Mouse (Mus musculus) thymus, adult 2 months (tissue): ENCODE measurements around the gene Ist1. TPM values are rescaled to one million over a fixed set of nuclear protein-coding genes. Genes with fewer than 3 reads are reported as not detected.

Experiments used
- DNase-seq: peaks from one replicate; pipeline ENCODE4 v3.0.0; 2021
- H3K27ac ChIP-seq: fragments of 200-500 bp; 2 replicates; pipeline ENCODE4 v1.5.1; 2012; ENCODE audit warnings: low read length, control low read depth; ENCODE audit not compliant: control insufficient read depth, insufficient read depth
- H3K27me3 ChIP-seq: fragments of 200-500 bp; 2 replicates; pipeline ENCODE4 v1.6.1; 2012; ENCODE audit warnings: mild to moderate bottlenecking, low read length, moderate library complexity, mixed read lengths; ENCODE audit not compliant: control insufficient read depth, insufficient read depth
- H3K36me3 ChIP-seq: fragments of 200-500 bp; 2 replicates; pipeline ENCODE4 v1.6.1; 2012; ENCODE audit warnings: mild to moderate bottlenecking, low read length, moderate library complexity; ENCODE audit not compliant: control insufficient read depth, insufficient read depth
- H3K4me1 ChIP-seq: fragments of 200-500 bp; replicated peaks from 2 replicates; pipeline ENCODE4 v1.6.1; 2012; ENCODE audit warnings: low read length; ENCODE audit not compliant: control insufficient read depth, insufficient read depth
- H3K4me3 ChIP-seq: fragments of 200-500 bp; 2 replicates; pipeline ENCODE4 v1.5.1; 2012; ENCODE audit warnings: mild to moderate bottlenecking, low read length, control low read depth, moderate library complexity; ENCODE audit not compliant: control insufficient read depth, insufficient read depth
- CTCF ChIP-seq: fragments of 200-500 bp; IDR thresholded peaks from 2 replicates; pipeline ENCODE4 v1.5.1; 2012; ENCODE audit warnings: mild to moderate bottlenecking, control low read depth, low read length, moderate library complexity, borderline replicate concordance; ENCODE audit not compliant: control insufficient read depth, poor library complexity, insufficient read depth; ENCODE audit errors: extremely low read depth
- POLR2A ChIP-seq: fragments of 200-500 bp; IDR thresholded peaks from 2 replicates; pipeline ENCODE4 v1.6.1; 2012; ENCODE audit warnings: mild to moderate bottlenecking, low read length, control low read depth, moderate library complexity; ENCODE audit not compliant: control insufficient read depth, poor library complexity, insufficient read depth; ENCODE audit errors: extremely low read depth
- WGBS: fragments of 180-500 bp; shearing (Covaris S2); methylation state at CpG from one replicate; pipeline ENCODE4 v1.1.7; 2018; 5-methylcytosine and 5-hydroxymethylcytosine counted together
- polyA plus RNA-seq: library from polyadenylated mRNA; depleted of rRNA; stranded (reverse); fragments of >200 nt; gene quantifications from 2 replicates; pipeline ENCODE4 v1.2.3, GENCODE M21; 2012; rRNA removed

The Ist1 gene
- polyA plus RNA-seq, result 60.3 and 67.8 TPM in 2 replicates

DNA sequence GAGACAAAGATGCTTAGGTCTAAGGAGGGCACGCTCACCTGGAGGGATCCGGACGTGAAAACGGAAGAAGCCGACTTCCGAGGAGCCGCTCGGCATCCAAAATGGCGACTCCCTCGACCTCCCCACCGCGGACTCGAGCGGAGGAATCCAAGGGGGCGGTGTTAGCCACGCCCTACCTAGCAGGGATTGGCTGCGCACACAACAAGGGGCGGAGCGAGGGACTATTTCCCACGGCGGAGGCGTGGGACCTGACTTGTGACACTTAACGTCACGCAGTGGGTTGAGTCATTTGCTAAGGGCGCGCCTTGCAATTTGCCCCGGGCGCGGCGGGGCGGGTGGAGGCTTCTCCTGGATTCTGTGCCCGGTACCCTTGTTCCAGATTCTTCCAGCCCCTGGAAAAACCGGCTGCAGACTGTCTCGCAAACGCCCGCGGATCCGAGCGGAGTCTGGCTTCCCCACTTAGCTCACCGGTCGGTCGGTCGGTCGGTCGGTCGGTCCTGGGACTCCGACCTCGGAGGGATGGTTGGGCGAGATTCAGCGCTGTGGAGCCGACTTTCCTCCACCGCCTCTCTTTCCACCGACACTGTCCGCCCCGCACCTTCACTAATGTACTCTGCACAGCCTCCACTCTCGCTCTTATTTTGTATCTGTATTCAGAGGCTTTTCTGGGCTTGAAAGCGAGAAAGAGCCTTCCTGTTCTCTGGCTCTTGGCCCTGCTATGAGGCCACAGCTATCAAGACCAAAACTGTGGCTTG, at the start of gene Ist1:
Gene Ist1, minus strand, starts transcription at position 115 of the 755 bp plus-strand sequence.
- Histone ChIP-seq H3K27me3 (no peaks in the 10 kb centered on the region), H3K4me3 (peak within 1 kb of the TSS; percentile 93), H3K36me3 (no peaks in the 10 kb centered on the region), H3K27ac (0 out of 2 replicates have a peak within 1 kb of the TSS, but pooled peaks have one; percentile 21), H3K4me1 (peaks cover 10% of the 10 kb centered on the region)
- TF ChIP-seq POLR2A (peak; percentile 93), CTCF (no peak)
- whole genome bisulfite sequencing, result under 1% methylated on average over 57 of the region's 57 CpGs
- peak; percentile 98 for DNase-seq

DNA sequence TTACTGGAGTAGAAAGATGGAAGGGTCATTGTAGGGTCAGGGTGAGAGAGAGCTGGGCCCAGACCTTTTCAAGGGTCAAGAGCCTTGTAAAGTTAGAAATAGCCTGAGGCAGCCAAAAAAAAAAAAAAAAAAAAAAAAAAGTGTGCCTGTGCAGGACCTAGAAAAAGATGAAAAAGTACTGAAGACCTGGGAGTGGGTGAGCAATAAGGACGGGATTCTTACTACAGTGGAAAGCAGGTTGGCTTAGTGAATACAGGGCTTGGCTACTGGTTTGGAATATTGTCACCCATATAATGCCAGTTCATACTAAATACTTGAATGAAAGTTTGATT, 45.0 kb upstream of the Ist1 start:
- H3K36me3 ChIP-seq, result peaks cover 6% of the 10 kb centered on the region; the same call in 1 of the 2 replicates
- H3K27ac ChIP-seq, result no peak overlapping the region
- H3K4me1 ChIP-seq, result peaks cover 4% of the 10 kb centered on the region
- DNase-seq, result no peak
- WGBS, result 91% methylated on average over 1 of the region's 1 CpGs
- H3K4me3 ChIP-seq, result no peak overlapping the region
- no peaks in the 10 kb centered on the region for H3K27me3 ChIP-seq
- TF ChIP-seq POLR2A, result no peak
- no peak for TF ChIP-seq CTCF

DNA sequence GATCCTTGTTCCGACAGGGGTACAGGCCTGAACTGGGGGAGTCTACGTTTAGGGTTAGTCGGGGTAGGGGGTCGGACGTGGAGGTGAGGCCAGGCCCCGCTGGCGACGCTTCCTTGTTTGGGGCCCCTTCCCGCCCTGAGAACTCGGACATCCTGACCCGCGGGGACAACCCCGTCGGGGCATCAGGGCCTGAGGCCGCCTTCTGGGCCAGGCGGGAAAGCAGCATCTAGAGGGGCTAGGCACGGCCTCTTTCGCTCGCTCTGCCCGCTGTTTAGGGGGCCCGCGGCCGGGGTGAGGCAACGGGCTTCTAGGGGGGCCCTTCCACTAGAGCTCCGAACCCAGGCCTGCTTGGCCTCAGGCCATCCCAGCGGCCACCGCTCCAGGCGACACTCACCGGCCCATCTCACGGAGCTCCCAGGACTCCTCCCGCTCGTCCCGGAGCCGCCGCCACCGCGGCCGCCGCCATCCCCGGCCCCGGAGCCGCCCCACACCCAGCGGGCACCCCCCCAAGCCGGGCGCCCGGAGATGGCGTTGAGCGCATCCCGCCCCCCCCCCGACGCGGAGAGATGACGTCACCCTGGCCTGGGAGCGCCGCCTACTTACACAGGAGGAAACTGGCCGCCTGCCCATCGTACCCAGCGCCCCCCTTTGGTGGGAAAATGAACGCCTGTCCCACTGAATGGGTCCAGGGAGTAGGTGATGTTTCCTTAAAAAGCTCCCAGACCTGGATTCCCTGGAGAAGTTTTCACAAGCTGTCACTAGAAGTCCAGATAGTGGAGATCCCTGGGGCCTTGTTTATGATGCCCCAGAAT, 44.4 kb upstream of the Ist1 start, which contains the start of gene Atxn1l:
Gene Atxn1l, minus strand, starts transcription at position 503 of the 812 bp plus-strand sequence.
- TF ChIP-seq CTCF (peak; percentile 72; the same call in 1 of the 2 replicates), POLR2A (peak; percentile 38; the same call in 1 of the 2 replicates)
- H3K27me3 ChIP-seq, result no peaks in the 10 kb centered on the region
- peaks cover 4% of the 10 kb centered on the region for H3K4me1 ChIP-seq
- peak within 1 kb of the TSS; percentile 65 for H3K4me3 ChIP-seq
- H3K36me3 ChIP-seq, result peaks cover 10% of the 10 kb centered on the region; the same call in 1 of the 2 replicates
- DNase-seq, result peak; percentile 83
- H3K27ac ChIP-seq, result no peak within 1 kb of the TSS
- WGBS, result under 1% methylated on average over 59 of the region's 59 CpGs

DNA sequence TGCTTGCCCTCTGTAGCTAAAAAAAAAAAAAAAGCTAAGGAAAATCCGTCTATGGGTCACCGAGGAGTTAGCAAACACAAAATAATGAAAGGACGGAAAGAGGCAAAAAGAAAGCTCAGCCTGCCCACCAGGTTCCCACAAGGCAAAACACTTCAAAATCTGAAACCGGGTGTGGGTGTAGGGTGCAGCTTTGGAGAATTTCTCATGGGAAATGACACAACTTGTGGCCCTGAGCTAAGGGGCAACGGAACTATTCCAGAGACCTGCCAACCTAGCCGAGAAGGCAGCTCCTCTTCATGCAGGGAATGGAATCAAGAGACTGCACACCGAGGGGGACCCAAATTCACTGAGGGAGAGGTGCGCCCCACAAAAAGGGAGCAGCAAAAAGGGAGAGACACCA, 43.8 kb upstream of the Ist1 start:
- Histone ChIP-seq H3K36me3 (peaks cover 13% of the 10 kb centered on the region; the same call in 1 of the 2 replicates), H3K27ac (no peak overlapping the region), H3K27me3 (no peaks in the 10 kb centered on the region), H3K4me3 (peak overlapping the region; percentile 65), H3K4me1 (peaks cover 4% of the 10 kb centered on the region)
- no peak for DNase-seq
- TF ChIP-seq CTCF (no peak), POLR2A (no peak)
- WGBS, result 7% methylated on average over 8 of the region's 8 CpGs

DNA sequence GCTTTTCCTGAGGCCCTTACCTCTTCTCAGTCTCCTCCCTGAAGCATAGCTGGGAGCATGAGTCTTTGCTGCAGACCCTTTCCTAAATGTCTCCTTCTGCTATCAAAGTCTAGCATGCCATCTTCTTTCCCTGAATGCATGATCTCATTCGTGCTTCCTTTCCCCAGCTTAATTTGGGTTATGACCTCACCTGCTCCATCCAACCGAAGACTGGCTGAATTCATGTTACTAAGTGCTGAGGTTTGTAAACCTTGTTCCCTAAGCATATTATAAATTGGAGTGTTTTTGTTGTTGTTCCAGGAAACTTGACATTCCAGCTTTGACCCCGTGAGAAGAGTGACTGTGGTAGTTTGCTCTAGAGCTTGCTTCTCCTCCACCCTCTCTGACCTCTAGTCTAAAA, 41.0 kb upstream of the Ist1 start:
- no peak overlapping the region for H3K4me3 ChIP-seq
- peaks cover 13% of the 10 kb centered on the region; the same call in 1 of the 2 replicates for H3K36me3 ChIP-seq
- H3K27ac ChIP-seq, result no peak overlapping the region
- no peak for DNase-seq
- H3K27me3 ChIP-seq, result no peaks in the 10 kb centered on the region
- H3K4me1 ChIP-seq, result peaks cover 4% of the 10 kb centered on the region
- 94% methylated on average over 3 of the region's 3 CpGs for WGBS
- TF ChIP-seq POLR2A, result no peak
- TF ChIP-seq CTCF, result no peak

- Histone ChIP-seq H3K27ac (no peak overlapping the region), H3K36me3 (peaks cover 13% of the 10 kb centered on the region; the same call in 1 of the 2 replicates), H3K27me3 (no peaks in the 10 kb centered on the region), H3K4me1 (no peaks in the 10 kb centered on the region), H3K4me3 (no peak overlapping the region)
- no peak for DNase-seq
- WGBS, result 83% methylated on average over 3 of the region's 3 CpGs
- TF ChIP-seq POLR2A (no peak), CTCF (no peak)
Observed at GRCm38 (mm10) chr8:109731012-109731411, 38.0 kb upstream of the Ist1 start.
